Mouse (Mus musculus) thymus, postnatal 0 days (tissue): ENCODE data around the gene 4933407L21Rik. TPM values are rescaled to one million over a fixed set of nuclear protein-coding genes. Genes with fewer than 3 reads are reported as not detected.

Source experiments
- DNase-seq: peaks from one replicate; pipeline ENCODE4 v3.0.0-alpha.2; 2015; ENCODE audit warnings: low spot score
- polyA plus RNA-seq: library from polyadenylated mRNA; unstranded; fragments of >200 nt; fragmentation: Nextera tagmentation; extraction: Ambion mirVana; gene quantifications from 2 replicates; pipeline ENCODE4 v1.2.1, GENCODE M21; 2015

The 4933407L21Rik gene
- 2.6 and 3.1 TPM in 2 replicates for polyA plus RNA-seq

DNA sequence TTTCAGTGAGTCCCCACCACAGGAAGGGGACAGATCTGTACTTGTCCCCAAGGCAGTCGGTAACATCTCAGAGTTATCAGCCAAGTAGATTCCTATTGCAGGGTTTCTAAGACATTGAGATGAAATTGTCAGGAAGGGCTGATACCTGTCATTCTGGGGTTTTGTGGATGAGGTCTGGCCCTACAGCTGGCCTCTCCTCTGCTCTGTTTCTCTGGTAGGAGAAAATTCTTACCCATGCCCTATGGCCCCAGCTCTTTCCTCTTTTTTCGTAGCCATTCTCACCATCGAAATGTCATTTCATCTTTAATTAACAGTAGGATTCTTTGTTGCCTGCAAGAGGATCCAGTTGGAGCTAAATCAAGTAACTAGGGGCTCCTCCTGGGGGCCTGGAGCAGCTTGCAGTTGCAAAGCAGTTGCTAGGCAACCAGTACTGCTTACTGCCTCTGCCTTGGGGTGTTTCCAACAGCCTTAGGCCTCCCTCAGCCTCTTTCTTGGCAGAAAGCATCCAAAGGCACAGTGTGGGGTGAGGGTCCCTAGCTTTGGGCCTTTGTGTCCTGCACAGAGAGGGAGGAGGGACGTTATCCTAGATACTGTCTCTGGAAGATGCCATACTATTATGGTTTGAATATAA lies at the start of gene 4933407L21Rik:
TSS of gene 4933407L21Rik (plus strand) at position 427 of the 631 bp plus-strand sequence.
- peak; percentile 38 for DNase-seq

GRCm38 (mm10) chr1:85882003-85882402 lies 46.3 kb upstream of the 4933407L21Rik start:
- DNase-seq: no peak

DNA sequence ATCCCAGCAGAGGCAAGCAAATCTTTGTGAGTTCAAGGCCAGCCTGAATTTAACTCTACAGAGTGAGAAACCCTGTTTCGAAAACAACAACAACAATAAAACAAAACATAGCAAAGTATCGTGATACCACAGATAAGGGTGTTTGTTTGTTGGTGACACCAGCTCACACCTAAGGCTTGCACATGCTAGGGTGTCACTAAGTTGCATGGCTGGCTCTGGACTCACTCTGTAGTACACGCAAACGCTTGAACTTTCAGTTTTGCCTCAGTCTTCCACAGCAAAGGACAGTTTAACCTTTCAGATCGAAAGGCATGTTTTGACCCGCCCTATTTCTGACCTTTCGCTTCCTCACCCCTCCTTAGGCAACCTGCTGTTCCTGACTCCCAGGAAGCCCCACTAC lies 41.1 kb upstream of the 4933407L21Rik start:
- DNase-seq: no peak

- DNase-seq: peak; percentile 80
These were observed 34.0 kb upstream of the 4933407L21Rik start, which contains the start of gene Itm2c for GRCm38 (mm10) chr1:85894231-85894747. Gene Itm2c, plus strand, starts transcription at chr1:85894281.

DNA sequence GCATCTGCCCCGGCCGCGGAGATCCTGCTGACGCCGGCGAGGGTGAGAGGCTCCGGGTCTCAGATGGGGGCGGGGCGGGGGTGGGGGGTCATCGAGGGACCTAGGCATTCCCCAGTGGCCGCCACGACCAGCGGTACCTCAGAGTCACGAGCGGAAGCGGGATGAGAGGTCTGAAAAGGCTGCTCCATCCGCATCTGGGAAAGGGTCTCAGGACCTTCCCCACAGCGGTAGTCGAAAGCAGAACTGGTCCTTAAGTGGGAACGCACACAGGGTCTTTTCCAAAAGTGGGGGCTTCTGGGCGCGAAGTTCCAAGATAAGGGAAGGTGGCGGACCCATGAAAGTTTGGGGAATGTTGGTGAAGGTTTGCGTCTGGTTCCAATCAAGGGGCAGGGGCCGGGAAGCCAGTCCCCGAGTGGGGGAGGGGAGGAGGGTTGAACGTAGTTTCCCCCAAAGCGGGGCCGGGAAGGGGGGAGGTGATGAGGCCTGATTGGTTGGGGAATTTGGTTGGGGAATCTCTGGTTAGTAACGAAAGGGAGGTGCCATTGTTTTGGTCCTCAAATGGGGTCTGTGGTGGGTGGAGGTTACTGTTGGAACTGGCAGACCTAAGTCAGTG lies 33.4 kb upstream of the 4933407L21Rik start:
- peak; percentile 46 for DNase-seq

DNA sequence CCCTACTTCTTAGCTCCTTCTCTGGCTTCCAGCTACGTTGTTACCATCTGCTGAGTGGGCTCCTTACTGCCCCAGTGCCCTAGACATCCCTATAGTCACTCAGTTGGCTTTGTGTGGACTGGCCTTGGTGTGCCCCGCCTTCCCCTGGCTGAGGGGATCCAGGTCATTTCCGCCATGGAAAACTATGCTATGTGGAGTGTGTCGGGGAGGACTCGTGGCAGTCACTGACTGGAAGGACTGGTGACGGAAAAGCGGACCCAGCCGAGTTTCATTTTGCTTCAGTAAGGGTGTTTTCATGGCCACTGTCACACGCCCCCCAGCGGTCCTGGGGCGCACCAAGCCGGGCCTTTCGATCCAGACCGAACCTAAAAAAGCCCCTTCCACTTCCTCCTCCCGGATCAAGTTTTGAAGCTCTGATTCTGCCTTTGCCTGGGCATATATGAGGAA lies 32.9 kb upstream of the 4933407L21Rik start:
- DNase-seq: peak; percentile 67

DNA sequence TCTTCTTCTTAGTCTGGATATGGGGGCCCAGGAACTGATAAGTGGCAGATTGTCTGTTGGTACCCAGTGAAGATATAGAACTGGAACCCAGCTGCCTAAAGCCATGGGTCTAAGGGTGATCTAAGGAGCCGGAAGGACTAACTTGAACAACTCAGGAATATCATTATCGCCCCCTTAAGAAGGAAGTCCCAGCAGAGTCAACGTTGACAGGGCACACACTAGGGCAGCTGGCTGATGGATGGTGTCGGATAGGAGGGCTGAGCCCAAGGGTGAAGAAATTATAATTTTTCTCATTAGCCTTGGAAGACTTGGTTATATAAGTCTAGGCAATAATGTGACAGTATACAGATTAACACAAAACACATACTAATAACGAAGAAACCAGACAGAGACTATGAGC lies 32.2 kb upstream of the 4933407L21Rik start:
- DNase-seq: no peak

DNA sequence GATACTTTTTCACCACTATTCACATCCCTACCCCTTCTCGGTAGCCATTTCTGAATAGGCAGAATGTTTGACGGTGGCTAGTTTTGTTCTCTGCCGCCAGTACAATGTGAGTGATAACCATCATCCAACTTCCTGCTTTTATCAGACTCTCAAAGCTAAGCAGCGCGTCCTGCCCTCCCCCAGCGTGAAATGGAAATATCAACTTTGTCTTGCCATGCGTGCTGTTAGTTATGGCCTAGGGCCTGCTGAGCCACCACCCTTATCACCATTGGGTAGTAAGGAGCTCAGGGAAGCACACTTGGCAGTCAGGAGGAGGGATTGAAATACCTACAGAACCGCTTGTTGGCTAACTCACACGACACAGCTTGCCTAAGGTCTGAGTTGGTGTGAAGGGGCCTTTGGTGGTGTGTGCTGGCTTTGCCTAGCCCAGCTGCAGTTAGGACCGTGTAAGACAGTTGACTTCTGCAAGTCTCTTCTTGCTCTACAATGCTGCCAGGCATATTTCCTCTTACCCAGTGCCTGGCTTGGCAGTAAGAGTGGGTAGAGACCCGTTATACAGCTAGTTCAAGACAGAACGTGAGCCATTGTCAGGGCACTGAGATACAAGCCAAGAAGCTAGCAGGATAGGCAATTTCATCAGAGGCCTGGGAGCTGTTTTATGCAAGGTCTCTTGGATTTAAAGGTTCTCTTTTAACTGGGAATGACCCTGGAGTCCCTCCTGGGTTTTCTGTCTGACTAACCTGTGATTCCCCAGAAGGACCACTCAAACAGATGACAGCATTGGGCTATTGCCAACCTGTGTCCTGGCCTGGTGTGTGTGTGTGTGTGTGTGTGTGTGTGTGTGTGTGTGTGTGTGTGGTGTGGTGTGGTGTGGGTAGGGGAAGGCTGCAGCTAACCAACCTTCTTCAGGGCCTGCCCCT lies 31.2 kb upstream of the 4933407L21Rik start:
- peak; percentile 46 for DNase-seq

DNA sequence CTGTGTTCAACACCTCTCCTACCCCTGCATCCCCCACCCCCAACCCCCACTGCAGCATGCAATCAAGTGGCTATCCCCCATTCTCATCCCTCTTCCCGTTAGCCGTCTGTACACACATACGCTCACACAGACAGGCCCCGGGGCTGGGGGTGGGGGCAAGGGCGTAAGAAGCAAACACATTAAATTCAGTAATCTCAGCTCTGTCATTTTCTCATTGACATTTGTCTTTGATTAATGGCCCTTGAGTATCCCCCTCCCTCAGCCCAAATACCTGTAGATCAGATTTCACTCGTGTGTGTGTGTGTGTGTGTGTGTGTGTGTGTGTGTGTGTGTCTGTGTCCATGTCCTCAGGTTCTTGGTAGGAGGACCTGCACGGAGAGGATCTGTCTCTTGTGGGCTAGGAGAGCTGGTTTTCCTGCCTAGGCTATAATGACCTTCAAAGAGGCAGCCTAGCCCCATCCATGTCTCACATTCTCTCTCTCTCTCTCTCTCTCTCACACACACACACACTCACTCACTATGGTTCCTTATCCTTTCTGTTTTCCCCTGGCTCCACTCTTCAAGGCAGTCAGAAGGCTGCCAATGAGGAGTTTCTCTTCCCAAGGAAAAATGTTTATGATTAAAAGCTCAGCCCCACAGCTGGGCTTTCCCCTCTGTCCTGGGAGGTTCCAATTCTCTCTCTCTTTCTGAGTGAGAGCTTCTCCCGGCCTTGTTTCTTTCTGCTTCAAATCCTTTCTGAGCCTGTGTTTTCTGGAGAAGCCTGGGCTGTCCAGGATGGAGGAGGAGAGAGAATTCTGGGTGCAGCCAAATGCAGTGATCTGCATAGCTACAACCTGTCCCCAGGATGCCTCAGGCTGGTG lies 30.2 kb upstream of the 4933407L21Rik start:
- DNase-seq: no peak

DNA sequence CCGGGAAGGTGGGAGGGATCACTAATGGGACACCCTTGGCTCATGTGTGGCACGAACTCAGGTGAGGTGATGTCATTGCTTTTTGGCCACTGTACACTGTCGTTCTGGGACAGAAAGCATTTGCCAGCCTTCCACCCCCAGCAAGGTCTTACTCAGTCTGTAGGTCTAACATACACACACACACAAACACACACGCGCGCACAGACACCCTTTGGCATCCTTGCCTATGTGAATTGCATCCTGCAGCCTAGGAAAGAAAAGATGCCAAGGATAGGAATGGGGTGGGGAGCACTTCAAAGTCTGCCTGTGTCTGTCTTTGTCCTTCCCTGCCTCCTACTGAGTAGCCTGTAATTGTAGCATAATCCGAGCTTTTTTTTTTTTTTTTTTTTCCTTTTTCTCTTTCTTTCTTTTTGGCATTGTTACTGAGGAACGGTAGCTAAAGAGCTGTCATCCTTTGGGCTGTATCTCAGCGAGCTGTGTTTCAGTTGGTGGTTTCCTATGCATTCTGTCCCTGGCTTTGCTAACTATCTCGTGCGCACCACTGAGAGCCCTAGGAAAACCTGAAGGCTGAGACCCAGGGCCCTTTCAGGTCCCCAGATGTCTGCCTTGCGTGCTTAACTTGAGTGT lies 29.4 kb upstream of the 4933407L21Rik start:
- DNase-seq: no peak

- DNase-seq: no peak
These were observed 28.9 kb upstream of the 4933407L21Rik start for GRCm38 (mm10) chr1:85899388-85899761.

DNA sequence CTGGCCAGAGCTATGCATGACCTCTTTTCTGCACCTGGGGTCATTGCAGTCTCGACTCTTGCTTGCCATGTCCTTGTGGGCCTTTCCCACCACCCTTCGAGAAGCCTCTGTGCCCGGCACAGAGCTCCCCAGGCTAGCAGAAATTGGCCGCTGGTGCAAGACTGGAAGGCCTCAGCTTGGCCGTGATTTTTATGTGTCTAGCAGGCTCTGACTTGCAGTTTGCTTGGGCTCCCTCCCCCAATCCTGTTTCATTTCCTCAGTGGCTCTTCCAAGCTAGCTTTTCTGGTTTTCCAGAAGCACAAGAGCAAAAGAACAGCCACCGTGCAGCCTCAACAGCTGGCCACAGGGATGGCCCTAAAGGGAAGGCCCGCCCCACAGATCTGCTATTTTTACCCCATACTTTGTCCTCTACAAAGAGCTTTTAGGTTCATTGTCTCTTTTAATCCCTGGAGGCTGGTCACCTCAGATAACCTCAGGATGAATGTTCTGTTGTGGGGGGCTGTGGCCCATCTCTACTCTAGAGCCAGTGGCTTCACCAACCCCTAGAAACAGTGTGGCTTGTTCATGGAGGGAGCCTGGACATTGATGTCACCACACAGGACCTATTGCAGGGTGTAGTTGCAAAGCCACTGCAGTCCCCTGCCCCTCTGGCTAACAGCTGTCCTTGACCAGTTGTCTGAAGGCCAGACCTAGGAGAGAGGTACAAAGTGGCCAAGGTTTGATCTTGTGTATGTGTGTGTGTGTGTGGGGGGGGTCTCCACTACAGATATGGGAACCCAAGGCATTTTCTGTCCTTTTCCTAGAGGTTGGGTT lies 27.6 kb upstream of the 4933407L21Rik start:
- no peak for DNase-seq

GRCm38 (mm10) chr1:85901516-85902107 lies 26.7 kb upstream of the 4933407L21Rik start:
- no peak for DNase-seq

DNA sequence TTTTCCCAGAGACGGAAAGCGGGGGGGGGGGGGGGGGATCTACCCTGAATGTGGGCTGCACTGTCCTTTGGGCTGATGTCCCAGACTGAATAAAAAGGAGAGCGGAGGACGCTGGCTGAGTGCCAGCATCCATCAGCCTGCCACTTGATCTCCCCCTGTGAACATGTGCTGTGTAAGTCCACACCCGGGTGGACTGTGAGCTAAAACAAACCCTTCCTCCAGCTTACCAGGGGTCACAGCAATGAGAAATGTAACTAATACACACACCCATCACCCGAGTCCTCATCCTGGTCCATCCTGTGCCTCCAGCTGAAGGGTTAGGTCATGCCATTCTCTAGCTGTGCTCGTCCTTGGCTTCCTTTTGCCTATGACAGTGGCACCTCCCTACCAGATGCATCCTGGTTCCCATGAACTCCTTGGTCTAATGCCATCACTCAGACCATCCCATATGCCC lies 26.1 kb upstream of the 4933407L21Rik start:
- no peak for DNase-seq

- DNase-seq: no peak
These were observed 21.4 kb upstream of the 4933407L21Rik start for GRCm38 (mm10) chr1:85906892-85907291.

GRCm38 (mm10) chr1:85908754-85909590 lies 19.3 kb upstream of the 4933407L21Rik start:
- no peak for DNase-seq

DNA sequence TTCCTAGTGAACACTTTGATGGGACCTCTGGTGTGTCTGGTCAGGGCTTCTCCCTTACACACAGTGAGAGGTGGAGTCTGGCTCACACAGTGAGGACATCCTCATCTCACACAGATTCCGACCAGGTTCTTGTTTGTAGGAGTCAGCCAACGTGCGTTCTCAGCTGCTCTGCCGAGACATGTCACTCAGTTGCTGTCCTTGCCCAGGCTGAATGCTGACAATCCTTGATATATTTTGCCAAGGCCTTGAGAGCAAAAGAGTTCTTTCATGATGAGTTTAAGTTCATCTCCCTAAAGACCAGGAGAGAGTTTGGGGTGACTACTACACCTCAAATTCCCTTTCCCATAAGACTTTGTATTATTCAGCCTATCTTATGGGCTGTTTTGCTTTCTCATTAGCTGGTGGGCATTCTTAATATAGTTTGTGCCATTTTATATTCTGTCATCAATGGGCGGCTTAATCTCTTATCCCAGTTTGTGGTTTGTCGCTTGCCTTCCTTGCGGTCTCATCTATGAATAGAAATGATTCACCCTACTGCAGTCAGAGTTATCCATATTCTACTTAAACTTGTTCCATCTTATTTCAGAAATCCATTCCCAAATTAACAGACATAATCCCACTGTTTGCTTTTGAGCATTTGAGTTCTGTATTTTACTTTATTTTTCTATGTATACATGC lies 15.1 kb upstream of the 4933407L21Rik start:
- DNase-seq: no peak
